In genomic region chr1:181876656-181877055, GRCm38 (mm10) we compare ENCODE assay signal across 14 mouse cellular contexts. TPM values are rescaled to one million over a fixed set of nuclear protein-coding genes. Genes with fewer than 3 reads are reported as not detected.
DNase-seq lines count a peak whose midpoint lies in the region.
"Had no signal": no experiment of that assay in that cellular context is flagged by ENCODE, and none has a peak within 500 bp of the region (broad histone marks: within the 10 kb centered on the region; RNA-seq: fewer than 3 reads in every experiment).

No protein-coding gene starts in this region.

- intact Hi-C loops in heart, postnatal 25 days (cut with DNase I), result no loop called here
- intact Hi-C loops in left cerebral cortex, postnatal 4 days (cut with DNase I), result no loop called here
- intact Hi-C loops in left cerebral cortex, postnatal 10 days (cut with DNase I), result no loop called here

- DNase-seq in heart, adult 11 months, result peak; percentile 54
- DNase-seq in heart, postnatal 25 days (ENCODE audit: low spot score), result no peak
- DNase-seq in left cerebral cortex, postnatal 4 days, result peak; percentile 56
- DNase-seq in left cerebral cortex, postnatal 10 days (ENCODE audit: extremely low spot score in 1 of 2, low spot score in 2 of 2), result no peak
- peak; percentile 38 for DNase-seq in retina, postnatal 1 day
- DNase-seq in retina, embryonic 14.5 days (ENCODE audit: low spot score), result no peak
- DNase-seq: adrenal gland, postnatal 10 days; adrenal gland, postnatal 36 days; cerebellum, adult 11 months; cerebellum, adult 2 months; cerebellum, adult 9-11 months; gastrocnemius, postnatal 10 days; gastrocnemius, postnatal 36 days; heart, postnatal 36 days had no signal

RNA-seq across cellular contexts. Expression of gene Lbr, which starts 33.8 kb away (rescaled TPM):
- 10 to 100 TPM; 21.9 to 22.0 TPM for total RNA-seq in heart, postnatal 25 days (2021)
- 10 to 100 TPM; 21.7 to 24.1 TPM for total RNA-seq in left cerebral cortex, postnatal 4 days (2021)
- 10 to 100 TPM; 12.1 to 14.0 TPM for total RNA-seq in left cerebral cortex, postnatal 10 days (2021)

Comparison
In these comparisons a context has a peak if more than half of its experiments do, and no peak if none do; other contexts are left out.
1. DNase-seq: peak in heart, adult 11 months (single experiment), left cerebral cortex, postnatal 4 days (single experiment) and retina, postnatal 1 day (single experiment); none in heart, postnatal 25 days (single experiment), left cerebral cortex, postnatal 10 days (0 of 2) and retina, embryonic 14.5 days (single experiment).